Mouse (Mus musculus): ENCODE data around the gene Brf1.

Brf1 gene

DNA sequence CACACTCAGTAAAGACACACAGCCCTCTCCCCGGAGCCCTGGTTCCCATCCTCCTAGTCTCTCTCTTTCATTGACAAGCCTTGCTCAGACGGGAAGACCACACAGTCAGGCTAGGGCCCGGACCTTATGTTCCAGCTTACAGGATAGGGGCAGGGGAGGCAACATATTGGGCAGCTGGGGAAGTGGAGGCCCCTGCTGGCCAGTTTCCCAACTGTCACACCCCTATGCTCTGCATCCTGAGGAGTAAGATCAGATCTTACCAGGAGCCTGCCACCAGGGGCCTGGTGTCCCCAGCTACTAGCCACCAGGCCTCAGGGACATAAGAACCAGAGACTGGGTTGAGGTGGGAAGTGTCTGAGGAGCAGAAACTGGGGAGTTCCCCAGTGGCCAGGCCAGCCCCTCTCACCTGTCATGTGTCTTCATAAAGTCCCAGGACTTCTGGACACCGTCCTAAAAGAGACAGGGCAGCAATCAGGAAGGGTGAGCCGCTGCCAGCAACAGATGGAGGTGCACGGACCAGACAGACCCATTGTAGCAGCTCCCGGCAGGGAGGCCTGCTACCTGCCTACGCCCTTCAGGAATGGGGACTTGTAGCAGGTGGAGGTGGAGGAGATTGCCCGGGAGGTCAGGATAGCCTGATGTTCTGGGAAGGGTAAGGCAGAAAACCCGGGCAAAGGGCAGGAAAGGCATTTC is 61.5 kb downstream of the Brf1 start:
- peak; percentile 68 for DNase-seq (ENCODE audit: extremely low spot score)

DNA sequence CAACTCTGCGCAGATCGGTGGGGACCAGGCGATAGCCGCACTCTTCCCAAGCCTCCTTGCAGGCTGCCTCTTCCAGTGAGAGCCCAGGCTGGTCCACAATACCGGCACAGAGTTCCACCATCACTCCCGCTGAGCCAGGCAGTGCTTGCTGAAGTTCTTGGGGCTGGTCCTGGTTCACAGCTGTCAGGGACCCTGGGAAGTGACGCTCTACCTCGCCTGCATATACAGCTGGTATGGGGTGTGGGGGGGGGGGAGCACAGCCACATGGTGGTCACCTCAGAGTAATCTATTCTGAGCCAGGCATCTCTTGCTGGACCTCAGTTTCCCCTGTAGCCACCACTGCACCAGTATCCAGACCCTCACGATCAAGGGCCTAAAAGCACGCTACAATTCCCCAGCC is 62.1 kb downstream of the Brf1 start:
- DNase-seq (ENCODE audit: extremely low spot score) = no peak

DNA sequence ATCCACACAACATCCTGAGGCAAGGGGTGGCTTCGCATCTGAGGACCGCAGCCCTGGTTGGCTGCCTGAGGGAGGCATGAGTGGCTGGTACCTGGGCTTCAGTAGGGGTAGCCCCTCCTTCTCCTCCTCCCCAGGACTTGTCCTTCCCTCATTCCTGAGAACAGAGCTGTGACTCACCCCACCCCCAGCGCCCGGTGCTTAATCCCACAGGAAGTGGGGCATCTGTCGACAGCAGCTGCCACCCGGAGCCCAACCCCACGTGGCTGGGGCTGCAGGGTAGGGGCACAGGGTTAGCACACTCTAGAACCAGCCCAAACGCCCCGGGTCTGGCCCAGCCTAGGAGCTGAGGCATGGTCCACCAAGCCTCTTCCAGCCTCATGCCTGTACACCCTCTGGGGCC is 62.6 kb downstream of the Brf1 start:
- no peak for DNase-seq (ENCODE audit: extremely low spot score)

DNA sequence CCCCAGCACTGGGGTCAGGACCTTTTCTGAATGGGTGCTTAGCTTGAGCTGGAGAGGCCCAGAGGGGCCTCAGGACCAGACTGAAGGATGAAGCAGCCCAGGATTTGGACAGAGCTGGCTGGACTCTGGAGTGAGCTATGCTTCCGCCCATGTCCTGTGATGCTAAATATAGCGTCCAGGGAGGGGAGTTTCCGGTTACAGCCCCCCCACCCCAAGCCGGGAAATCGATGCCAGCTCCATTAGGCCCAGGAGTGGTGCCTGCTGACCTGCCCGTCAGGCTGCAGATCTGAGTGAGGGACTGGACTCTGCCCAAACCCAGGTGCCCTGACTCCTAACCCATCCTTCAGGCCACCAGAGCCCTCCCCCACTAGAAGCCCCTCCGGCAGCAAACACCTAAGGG is 67.9 kb downstream of the Brf1 start:
- DNase-seq (ENCODE audit: extremely low spot score) = no peak

DNA sequence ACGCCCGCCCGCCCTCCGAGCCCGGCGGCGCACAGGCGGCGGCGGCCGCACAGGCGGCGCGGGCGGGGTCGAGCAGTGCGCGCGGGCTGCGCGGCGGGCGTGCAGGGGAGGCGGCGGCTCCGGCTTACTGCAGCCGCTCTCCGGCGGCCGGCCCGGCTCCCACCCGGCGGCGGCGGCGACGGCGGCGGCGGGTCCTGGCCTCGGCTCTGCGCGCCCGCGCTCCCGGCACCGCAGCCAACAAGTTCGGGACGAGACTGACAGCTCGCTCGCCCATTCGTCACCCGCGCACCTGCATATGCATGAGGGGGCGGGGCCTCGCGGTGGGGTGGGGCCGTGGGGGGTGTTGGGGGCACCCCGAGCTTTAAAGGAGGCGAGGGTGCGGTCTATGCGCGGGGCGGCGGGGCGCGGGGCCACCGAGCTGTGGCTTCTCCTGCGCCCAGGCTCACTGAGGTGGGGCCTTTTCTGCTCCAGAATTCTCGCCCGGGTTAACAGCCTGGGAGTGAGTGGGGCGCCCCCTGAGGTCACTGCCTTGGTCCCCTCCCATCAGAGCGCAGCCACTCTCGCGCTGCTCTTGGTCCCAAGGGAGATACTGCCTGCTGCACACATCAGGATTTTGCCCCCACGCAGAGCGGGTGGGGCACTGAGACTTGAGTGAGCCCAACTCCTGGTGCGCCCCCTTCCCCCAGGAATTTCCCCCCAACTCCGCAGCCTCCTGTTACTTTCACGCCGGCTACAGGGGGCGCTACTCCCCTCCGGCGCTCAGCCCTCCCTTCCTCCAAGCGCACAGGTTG is 70.7 kb downstream of the Brf1 start, which contains the start of gene Jag2:
Jag2 (minus strand) TSS at position 215 of the 791 bp plus-strand sequence.
- DNase-seq (ENCODE audit: extremely low spot score) = peak; percentile 79

DNA sequence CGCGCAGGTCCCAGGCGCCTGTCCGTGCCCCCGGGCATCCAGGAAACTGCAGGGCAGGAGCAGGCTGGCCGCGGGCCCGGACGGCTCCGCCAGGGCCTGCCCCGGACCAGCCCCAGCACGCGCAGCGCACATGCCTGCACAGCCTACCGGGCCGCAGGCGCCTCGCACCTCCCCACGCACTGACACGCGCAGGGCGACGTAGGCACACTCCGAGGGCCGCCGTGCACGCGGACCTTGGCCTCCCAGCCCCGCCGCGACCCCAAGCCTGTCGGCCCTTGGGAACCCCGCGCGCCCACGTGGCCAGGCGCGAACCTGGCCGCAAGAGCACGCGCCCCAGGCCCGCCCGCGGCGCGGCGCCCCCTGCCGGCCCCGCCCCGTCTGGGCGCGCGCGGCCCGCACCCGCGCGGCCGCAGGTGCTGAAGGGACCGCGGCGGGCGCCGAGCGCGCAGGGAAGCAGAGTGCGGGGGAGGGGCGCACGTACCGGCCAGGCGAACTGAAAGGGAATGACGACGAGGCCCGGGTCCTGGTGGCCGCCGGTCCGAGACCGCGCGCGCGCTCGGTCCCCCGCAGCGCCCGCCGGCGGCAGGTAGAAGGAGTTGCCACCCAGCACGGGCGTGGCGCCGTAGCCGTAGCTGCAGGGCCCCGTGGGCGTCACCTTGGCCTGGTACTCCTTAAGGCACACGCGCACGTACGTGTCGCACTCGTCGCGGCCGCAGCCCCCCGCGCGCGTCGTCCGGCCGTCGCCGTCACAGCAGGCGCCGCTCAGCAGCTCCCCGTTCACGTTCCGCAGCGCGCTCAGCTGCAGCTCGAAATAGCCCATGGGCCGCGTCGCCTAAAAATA is 71.9 kb downstream of the Brf1 start:
- DNase-seq (ENCODE audit: extremely low spot score) = peak; percentile 41

DNA sequence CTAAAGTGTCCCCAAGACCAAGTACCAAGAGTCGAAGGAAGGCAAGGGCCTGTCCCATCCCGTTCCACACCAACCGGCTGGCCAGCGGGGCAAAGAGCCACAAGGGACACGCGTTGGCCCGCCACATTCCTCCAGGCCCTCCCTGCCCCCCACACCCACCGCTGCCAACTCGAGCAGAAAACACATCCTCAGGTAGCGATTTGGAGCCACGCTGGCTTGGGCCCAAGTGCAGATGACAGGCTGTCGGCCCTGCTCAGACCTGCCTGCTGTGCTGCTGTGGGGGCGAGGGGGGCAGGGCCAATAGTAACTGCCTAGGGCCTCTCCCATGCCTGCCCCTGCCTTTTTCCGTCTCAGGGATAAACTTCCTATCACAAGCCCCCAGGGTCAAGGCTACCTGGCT is 73.2 kb downstream of the Brf1 start:
- DNase-seq (ENCODE audit: extremely low spot score) = no peak

DNA sequence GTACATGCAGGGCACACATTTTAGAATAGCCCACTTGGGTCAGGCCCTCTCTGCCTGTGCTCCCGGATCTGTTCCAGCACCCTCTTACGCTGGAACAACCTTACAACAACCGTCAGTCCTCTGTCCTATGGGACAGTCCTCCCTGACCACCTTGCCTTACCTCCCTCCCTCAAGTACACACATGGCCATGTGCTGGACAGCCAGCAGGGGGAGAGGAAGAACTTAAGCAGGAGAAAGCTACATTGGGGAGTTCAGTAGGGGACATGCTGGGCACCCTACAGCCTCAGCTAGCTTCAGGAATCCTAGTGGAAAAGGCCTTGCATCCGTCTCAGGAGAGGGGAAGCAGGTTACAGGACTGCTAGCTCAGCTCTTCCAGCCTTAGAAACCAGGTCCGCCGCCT is 74.6 kb downstream of the Brf1 start:
- DNase-seq (ENCODE audit: extremely low spot score) = no peak

DNA sequence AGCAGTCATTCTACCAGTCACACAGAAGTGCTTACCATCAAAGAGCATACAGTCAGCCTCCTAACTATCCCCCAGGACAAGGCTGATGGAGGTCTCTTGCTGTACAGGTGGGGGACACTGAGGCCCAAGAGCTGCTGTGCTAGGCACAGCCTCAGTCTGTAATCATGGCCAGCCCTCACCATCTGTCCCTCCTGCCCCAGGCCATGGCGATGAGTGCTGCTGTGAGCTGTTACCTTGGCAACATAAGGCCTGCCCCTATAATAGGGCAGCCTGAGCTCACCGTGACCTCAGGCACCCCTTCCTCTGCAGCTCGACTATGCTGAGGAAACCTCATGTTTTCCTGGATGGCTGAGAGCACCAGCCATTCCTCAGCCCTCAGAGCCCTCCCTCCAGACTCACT is 78.0 kb downstream of the Brf1 start:
- no peak for DNase-seq (ENCODE audit: extremely low spot score)

DNA sequence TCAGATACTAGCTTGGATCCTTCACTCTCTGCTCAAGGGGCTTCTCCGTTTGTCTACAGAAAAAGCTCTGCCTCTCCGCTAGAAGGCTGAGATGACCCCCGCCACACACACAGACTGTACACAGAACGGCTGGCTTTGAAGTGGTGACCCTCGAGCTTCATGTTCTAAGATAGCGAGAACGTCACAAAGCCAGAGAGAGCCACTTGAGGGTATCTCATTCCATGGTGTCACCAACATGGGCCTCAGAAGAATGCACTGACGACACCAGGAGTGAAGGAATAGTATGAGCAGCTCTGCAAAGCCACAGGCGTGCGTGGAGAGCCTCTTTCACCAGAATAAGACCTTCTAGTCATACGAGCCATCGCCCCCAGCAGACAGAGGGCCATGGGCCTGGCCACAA is 79.0 kb downstream of the Brf1 start:
- no peak for DNase-seq (ENCODE audit: extremely low spot score)

DNA sequence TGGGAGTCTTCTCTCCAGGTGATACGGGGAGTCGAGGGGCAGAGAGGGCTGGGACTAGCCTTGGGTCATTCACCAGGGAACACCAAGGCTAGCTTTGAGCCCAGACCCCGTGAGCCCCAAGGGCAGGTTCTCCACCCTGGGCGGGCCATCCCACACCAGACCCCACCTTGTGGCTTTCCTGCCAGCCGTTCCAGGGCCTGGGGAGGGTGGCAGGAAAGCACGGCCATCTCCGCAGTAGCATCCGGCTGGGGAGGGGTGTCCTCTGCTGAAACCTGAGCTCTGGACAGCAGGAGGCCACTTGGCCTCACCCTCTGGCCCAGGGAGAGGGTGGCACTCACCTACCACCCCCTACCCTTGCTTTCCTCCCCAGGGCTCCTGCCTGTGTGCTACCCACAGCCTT is 82.6 kb downstream of the Brf1 start:
- DNase-seq (ENCODE audit: extremely low spot score) = no peak

DNA sequence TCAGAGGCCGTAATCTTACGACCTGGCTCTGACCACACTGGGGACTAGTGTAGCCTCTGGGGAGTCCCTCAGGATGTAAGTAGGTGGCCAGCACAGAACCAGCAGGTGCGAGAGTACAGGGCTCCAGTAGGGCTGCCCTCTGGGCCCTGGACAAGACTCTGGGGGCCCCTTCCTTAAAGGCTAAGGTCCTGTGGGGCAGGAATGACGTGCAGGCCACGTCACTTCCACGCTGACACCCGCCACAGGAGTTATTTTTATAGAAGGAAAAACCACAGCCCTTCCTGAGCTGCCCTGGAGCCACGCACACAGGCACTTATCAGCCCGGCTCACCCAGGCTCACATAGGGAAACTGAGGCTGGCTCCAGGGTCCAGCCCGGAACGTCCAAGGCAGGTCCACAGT is 83.0 kb downstream of the Brf1 start:
- DNase-seq (ENCODE audit: extremely low spot score) = no peak

DNA sequence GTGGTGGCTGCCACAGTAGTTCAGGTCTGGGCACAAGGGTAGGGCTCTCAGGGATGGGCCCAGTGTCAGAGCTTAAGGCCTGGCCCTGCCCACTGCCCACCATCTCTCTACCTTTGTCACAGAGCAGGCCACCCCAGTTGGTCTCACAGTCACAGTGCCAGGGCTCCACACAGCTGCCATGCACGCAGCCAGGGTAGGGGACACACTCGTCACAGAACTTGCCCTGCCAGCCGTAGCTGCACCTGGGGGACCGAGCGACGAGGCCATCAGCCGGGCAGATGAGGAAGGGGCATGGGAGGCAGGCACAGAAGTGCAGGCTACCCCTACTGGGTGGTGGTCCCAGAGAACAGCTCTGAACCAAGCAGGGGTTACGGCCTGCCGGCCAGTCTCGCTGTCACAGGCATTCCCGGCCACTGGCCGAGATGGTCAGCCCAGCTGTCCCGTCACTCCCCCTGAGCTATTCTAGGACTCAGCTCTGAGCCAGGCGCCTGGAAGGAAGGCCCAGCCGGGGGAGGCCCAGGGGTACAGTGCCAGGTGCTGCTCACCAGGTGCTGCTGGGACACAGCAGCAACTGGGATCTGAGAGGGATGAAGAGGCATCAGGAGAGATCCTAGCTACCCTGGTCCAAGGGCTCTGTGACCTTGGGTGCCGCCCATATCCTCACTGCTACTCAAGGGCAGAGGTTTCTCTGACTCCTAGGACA is 83.7 kb downstream of the Brf1 start:
- DNase-seq (ENCODE audit: extremely low spot score) = no peak

DNA sequence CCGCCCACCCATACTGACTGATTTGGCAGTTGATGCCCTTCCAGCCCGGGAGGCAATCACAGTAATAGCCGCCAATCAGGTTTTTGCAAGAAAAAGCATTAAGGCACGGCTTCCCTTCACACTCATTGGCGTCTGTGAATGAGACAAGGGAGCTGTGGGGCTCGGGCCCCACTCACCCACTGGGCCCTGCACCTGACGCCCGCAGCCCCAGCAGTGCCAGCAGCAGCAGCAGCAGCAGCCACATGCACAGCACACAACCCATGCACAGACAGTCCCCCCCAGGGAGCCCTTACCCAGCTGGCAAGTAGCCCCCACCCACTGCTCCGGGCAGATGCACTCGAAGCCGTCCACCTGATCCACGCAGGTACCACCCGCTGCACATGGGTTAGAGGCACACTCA is 84.9 kb downstream of the Brf1 start:
- no peak for DNase-seq (ENCODE audit: extremely low spot score)

DNA sequence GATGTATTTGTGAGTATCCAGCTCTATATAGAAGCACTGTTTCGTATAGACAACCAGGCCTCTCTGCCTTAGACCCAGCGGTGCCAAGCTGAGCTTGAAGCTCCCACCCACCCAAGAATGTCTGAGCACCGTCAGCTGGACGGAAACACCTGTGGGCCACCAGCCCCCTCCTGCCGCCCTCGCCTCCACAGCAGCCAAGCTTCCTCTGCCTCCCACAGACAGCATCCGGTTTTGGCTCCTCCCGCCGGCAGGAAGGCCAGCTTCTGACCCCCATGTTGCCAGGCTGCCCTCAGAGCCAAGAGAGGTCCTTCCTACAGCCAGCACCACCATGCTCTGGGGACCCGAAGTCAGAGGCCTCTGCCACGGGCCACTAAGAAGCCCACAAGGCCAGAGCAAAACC is 86.0 kb downstream of the Brf1 start:
- DNase-seq (ENCODE audit: extremely low spot score) = no peak

DNA sequence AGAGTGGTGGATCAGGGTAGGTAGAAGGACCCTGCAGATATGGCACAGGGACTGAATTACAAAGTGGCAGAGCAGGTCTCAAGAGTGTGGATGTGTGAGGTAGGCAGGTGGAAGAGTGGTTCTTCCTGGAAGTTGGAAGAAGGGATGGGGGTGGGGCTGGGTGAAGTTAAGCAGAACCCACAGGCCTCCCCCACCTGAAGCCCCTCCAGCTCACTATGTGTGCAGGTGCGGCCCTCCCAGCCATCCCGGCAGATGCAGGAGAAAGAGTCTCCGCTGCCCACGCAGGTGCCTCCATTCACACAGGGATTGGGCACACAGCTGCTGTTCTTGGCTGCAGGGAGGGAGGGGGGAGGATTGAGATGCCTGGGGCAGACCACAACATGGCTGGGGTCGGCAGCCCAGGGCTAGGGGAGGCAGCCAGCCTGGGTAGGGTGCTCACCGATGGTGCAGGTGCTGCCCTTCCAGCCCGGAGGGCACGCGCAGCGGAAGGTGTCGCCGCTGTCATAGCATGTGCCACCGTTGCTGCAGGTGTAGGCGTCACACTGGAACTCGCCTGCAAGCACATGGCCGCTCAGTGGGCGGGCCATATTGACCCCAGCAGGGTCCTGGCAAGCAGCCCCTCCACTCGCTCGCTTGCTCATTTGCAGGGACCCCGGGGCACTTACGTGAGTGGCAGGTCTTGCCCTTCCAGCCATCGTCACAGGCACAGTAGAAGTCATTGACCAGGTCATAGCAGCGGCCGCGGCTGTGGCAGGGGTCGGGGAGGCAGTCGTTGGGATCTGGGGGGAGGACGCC is 87.4 kb downstream of the Brf1 start:
- DNase-seq (ENCODE audit: extremely low spot score) = no peak

DNA sequence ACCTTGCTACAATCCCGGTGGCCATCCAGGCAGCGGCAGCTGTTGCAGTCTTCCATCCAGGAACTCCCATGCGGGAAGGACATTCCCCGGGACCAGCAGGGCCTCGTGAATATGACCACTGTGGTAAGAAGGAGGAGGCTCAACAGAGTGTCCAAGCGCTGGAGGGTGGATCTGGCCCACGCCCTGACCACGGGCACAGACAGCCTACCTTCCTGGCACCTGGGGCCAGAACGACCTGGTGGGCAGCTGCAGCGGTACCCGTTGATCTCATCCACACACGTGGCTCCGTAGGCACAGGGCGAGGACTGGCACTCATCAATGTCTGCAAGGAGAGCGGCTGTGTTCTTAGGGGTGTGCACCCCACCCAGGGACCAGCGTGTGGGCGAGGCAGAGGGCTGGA is 88.8 kb downstream of the Brf1 start:
- no peak for DNase-seq (ENCODE audit: extremely low spot score)
